11 mouse cellular contexts compared by ENCODE assay signal in the genomic region with DNA sequence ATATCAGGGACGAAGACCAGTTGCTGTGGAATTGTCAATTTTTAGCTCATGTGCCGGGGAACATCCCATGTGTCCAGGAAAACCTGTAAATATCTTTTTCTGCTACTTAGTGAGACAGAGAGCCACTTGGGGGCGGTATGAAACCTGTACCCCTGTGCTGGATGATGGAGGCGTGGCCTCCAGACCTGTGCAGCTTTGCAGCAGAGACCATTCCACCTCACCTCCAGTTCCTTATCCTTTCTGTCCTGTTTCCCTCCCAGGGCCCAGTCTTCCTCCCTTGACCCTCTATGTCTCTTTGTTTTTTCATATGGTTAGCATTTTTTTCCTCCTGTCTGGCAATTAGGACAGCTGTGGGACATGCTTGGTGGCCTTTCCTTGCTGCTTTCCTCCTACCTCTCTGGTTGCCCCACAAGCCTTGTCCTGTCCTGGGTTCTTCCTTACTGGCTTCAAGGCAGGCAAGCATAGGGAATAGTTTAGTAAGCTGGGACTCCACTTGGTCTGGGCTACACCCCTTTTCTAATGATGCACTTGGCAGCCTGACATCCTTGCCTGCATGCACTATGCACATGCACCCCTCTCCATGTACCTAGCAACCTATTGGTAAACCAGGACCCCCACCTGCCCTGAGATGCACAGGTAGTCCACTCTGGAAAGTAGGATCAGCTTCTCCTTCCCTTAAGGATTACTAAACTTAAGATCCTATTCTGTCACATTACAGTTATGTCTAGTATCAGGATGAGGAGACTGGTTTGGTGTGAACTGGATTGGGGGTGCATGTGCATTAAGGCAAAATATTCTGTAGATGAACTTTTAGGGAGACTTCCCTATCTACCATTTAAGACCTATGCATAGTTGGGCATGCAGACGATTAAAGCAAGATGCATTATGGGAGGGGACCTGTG. TPM values are rescaled to one million over a fixed set of nuclear protein-coding genes. Genes with fewer than 3 reads are reported as not detected.
DNase-seq lines count a peak whose midpoint lies in the region; TF ChIP-seq lines count a peak whose summit lies in the region.
"Had no signal": no experiment of that assay in that cellular context is flagged by ENCODE, and none has a peak within 500 bp of the region (broad histone marks: within the 10 kb centered on the region; RNA-seq: fewer than 3 reads in every experiment).

No protein-coding gene starts in this region.

- DNase-seq in cerebellum, adult 9-11 months: peak; percentile 49
- no peak for DNase-seq in cerebellum, postnatal 36 days
- no peak for DNase-seq in layer of hippocampus, adult 2 months (ENCODE audit: low spot score in 2 of 2)
- DNase-seq in layer of hippocampus, adult 9-11 months: no peak
- DNase-seq in CH12.LX (ENCODE audit: extremely low read depth): peak; percentile 33
- peak; percentile 41 to 61 for DNase-seq in kidney, postnatal 36 days
- no peak for DNase-seq in ovary, postnatal 10 days (ENCODE audit: low spot score)
- DNase-seq in Muller cell, postnatal 12 days (ENCODE audit: inconsistent ontology term): no peak
- DNase-seq: retina, postnatal 1 day had no signal

- peaks cover 3 to 5% of the 10 kb centered on the region in 2 experiments for H3K4me1 ChIP-seq in CH12.LX (ENCODE audit: control insufficient read depth in 1 of 2, insufficient read depth in 2 of 2)
- H3K4me1 ChIP-seq: intestine, embryonic 15.5 days had no signal

- peak; percentile 62 for TF ChIP-seq CTCF in layer of hippocampus, adult 2 months (conservative IDR thresholded peaks at IDR 0.05)
- peak in 1 of 2 experiments; percentile 53; a peak in 2 of 4 replicates for TF ChIP-seq CTCF in CH12.LX (conservative IDR thresholded peaks at IDR 0.05 in 1 of 2, IDR thresholded peaks at IDR 0.05 in 1 of 2; ENCODE audit: low read depth in 2 of 2, low read length in 2 of 2)

- no peaks in the 10 kb centered on the region for H3K79me2 ChIP-seq in CH12.LX (replicated peaks; ENCODE audit: control insufficient read depth, extremely low read depth, insufficient read depth, poor library complexity, severe bottlenecking)

- in situ Hi-C loops in CH12.LX (cut with MboI; ENCODE audit: low pct_ligation_motif_present, low pct_unique_long_range_greater_than_20kb, low sequenced_read_pairs): no loop called here

- no peak overlapping the region for H3K4me3 ChIP-seq in layer of hippocampus, adult 2 months
- no peak overlapping the region for H3K4me3 ChIP-seq in CH12.LX (replicated peaks in 1 of 3; ENCODE audit: low read depth in 2 of 3, low read length in 2 of 3, poor library complexity in 1 of 3)
- H3K4me3 ChIP-seq: intestine, embryonic 15.5 days had no signal

- no peak overlapping the region for H3K4me2 ChIP-seq in CH12.LX (ENCODE audit: insufficient read depth, low read depth, poor library complexity, severe bottlenecking)
- H3K4me2 ChIP-seq: intestine, embryonic 15.5 days had no signal

- H3K27me3 ChIP-seq in CH12.LX (replicated peaks): peaks cover 55% of the 10 kb centered on the region
- H3K27me3 ChIP-seq: intestine, embryonic 15.5 days had no signal

- no peaks in the 10 kb centered on the region for H3K9me3 ChIP-seq in CH12.LX (replicated peaks; ENCODE audit: low read length)
- H3K9me3 ChIP-seq: intestine, embryonic 15.5 days had no signal

- peak; percentile 69 for TF ChIP-seq POLR2A in CH12.LX (IDR thresholded peaks at IDR 0.05; ENCODE audit: low read depth, low read length)

- TF ChIP-seq EP300 in CH12.LX (IDR thresholded peaks at IDR 0.05; ENCODE audit: low read length): no peak

- TF ChIP-seq RAD21 in CH12.LX (IDR thresholded peaks at IDR 0.05; ENCODE audit: low read depth, low read length): peak; percentile 38

- H3K36me3 ChIP-seq in CH12.LX (replicated peaks in 1 of 2; ENCODE audit: control insufficient read depth in 1 of 2, insufficient read depth in 1 of 2, low read length in 1 of 2): no peaks in the 10 kb centered on the region
- H3K36me3 ChIP-seq: intestine, embryonic 15.5 days had no signal

- dilution Hi-C loops in CH12.LX (cut with MboI; ENCODE audit: extremely low pct_ligation_motif_present, extremely low pct_unique_long_range_greater_than_20kb, low sequenced_read_pairs): no loop called here

- H3K27ac ChIP-seq in layer of hippocampus, adult 2 months: no peak overlapping the region
- H3K27ac ChIP-seq in CH12.LX (ENCODE audit: insufficient read depth, low read depth): no peak overlapping the region
- H3K27ac ChIP-seq: intestine, embryonic 15.5 days had no signal

- H3K9ac ChIP-seq in CH12.LX (ENCODE audit: insufficient read depth, low read depth): no peak overlapping the region
- H3K9ac ChIP-seq: intestine, embryonic 15.5 days had no signal

TF ChIP-seq in CH12.LX, 34 proteins besides CTCF, POLR2A, EP300 and RAD21:
- peak; percentile 86 for TF ChIP-seq TBP (conservative IDR thresholded peaks at IDR 0.05; ENCODE audit: low read depth, low read length)
- no peak for TF ChIP-seq MEF2A (IDR thresholded peaks at IDR 0.05; ENCODE audit: borderline replicate concordance, low read depth, low read length)
- TF ChIP-seq UBTF (IDR thresholded peaks at IDR 0.05; ENCODE audit: low read depth, low read length): no peak
- TF ChIP-seq USF1 (IDR thresholded peaks at IDR 0.05; ENCODE audit: low read depth, low read length): no peak
- 0 out of 2 replicates have a peak, but pooled peaks have one; percentile 17 for TF ChIP-seq NELFE (IDR thresholded peaks at IDR 0.05; ENCODE audit: low read depth, low read length)
- peak; percentile 23 for TF ChIP-seq SMC3 (IDR thresholded peaks at IDR 0.05; ENCODE audit: low read depth, low read length)
- TF ChIP-seq GABPA (IDR thresholded peaks at IDR 0.05; ENCODE audit: insufficient replicate concordance, low read depth, low read length): no peak

RNA-seq across cellular contexts. Expression of a gene that starts 9.9 kb away (rescaled TPM):
- 100 to 1,000 TPM; 254 to 279 TPM for total RNA-seq in layer of hippocampus, adult 2 months (2021)
- total RNA-seq in CH12.LX (2012; rRNA removed) (0.04 TPM in 1 of 2 replicates, not detected in the other), CH12.LX (2014; rRNA removed) (not detected in 2 replicates)
- not detected in 2 replicates for polyA plus RNA-seq in CH12.LX (2012; ENCODE audit: insufficient read length, low read depth)

RNA-seq across cellular contexts. Expression of a gene that starts 13.6 kb away (rescaled TPM):
- total RNA-seq in layer of hippocampus, adult 2 months (2021): 10 to 100 TPM; 29.2 to 31.4 TPM
- total RNA-seq in CH12.LX (2012; rRNA removed) (6.3 and 9.3 TPM in 2 replicates), CH12.LX (2014; rRNA removed) (8.3 and 10.3 TPM in 2 replicates)
- 9.5 and 9.9 TPM in 2 replicates for polyA plus RNA-seq in CH12.LX (2012; ENCODE audit: insufficient read length, low read depth)

RNA-seq across cellular contexts. Expression of a gene that starts 33.9 kb away (rescaled TPM):
- total RNA-seq in layer of hippocampus, adult 2 months (2021): 10 to 100 TPM; 38.9 to 48.2 TPM
- total RNA-seq in CH12.LX (2012; rRNA removed) (24.0 and 26.4 TPM in 2 replicates), CH12.LX (2014; rRNA removed) (21.1 and 25.9 TPM in 2 replicates)
- 25.0 and 31.8 TPM in 2 replicates for polyA plus RNA-seq in CH12.LX (2012; ENCODE audit: insufficient read length, low read depth)

RNA-seq across cellular contexts. Expression of a gene that starts 34.1 kb away (rescaled TPM):
- total RNA-seq in layer of hippocampus, adult 2 months (2021): under 1 TPM in 1 of 2 experiments, not detected in 1; 0.66 TPM
- 0.13 and 0.34 TPM in 2 replicates for total RNA-seq in CH12.LX (2012; rRNA removed)
- 0.15 TPM in 1 of 2 replicates, not detected in the other for total RNA-seq in CH12.LX (2014; rRNA removed)
- polyA plus RNA-seq in CH12.LX (2012; ENCODE audit: insufficient read length, low read depth): 1.9 TPM in 1 of 2 replicates, not detected in the other
- polyA plus RNA-seq: intestine, embryonic 15.5 days; stomach, embryonic 16.5 days had no signal

RNA-seq across cellular contexts. Expression of a gene that starts 34.2 kb away (rescaled TPM):
- 1 to 10 TPM; 1.8 to 3.4 TPM for total RNA-seq in layer of hippocampus, adult 2 months (2021)
- total RNA-seq in CH12.LX (2012; rRNA removed) (3.6 and 6.3 TPM in 2 replicates), CH12.LX (2014; rRNA removed) (0.35 and 0.36 TPM in 2 replicates)
- 0.44 and 1.1 TPM in 2 replicates for polyA plus RNA-seq in CH12.LX (2012; ENCODE audit: insufficient read length, low read depth)

Comparison
In these comparisons a context has a peak if more than half of its experiments do, and no peak if none do; other contexts are left out.
1. DNase-seq: peak in cerebellum, adult 9-11 months (single experiment), CH12.LX (single experiment) and kidney, postnatal 36 days (2 of 2); none in cerebellum, postnatal 36 days (0 of 2), layer of hippocampus, adult 2 months (0 of 2), layer of hippocampus, adult 9-11 months (single experiment), ovary, postnatal 10 days (single experiment) and Muller cell, postnatal 12 days (single experiment).
2. RNA of a gene that starts 9.9 kb away (total RNA-seq): 254 to 279 TPM in layer of hippocampus, adult 2 months; 0.04 TPM in CH12.LX; every median in the first group is over 100 times any median in the second.